Mouse (Mus musculus): Measurements from ENCODE around the gene Rassf3. TPM values are rescaled to one million over a fixed set of nuclear protein-coding genes. Genes with fewer than 3 reads are reported as not detected.
A peak's percentile ranks its signal among the peaks of the same experiment; 100 is the strongest.

The Rassf3 gene
- total RNA-seq, 2 experiments from 2014 or later = 120 to 125 TPM

GRCm38 (mm10) chr10:121435546-121436257, 40.4 kb downstream of the Rassf3 start:
- no peak for DNase-seq
- intact Hi-C loops (cut with DNase I) = no loop called here

- DNase-seq = no peak
- intact Hi-C loops (cut with DNase I) = no loop called here
Observed at GRCm38 (mm10) chr10:121434441-121435103, 41.6 kb downstream of the Rassf3 start.

- DNase-seq = peak in 1 of 2 experiments; percentile 44
- intact Hi-C loops (cut with DNase I) = no loop called here
Observed at GRCm38 (mm10) chr10:121432635-121433280, 43.4 kb downstream of the Rassf3 start.

GRCm38 (mm10) chr10:121432041-121432634, 44.0 kb downstream of the Rassf3 start:
- intact Hi-C loops (cut with DNase I) = no loop called here
- DNase-seq = peak in 1 of 2 experiments; percentile 49

- DNase-seq = no peak
- intact Hi-C loops (cut with DNase I) = no loop called here
Observed at GRCm38 (mm10) chr10:121430764-121431540, 45.2 kb downstream of the Rassf3 start.

GRCm38 (mm10) chr10:121429981-121430682, 46.0 kb downstream of the Rassf3 start:
- DNase-seq = peak; percentile 61 to 67
- intact Hi-C loops (cut with DNase I) = loop anchor here (2.0 kb wide), 1 partner anchor 45 kb away; no protein-coding TSS in a partner anchor

GRCm38 (mm10) chr10:121429581-121429980, 46.6 kb downstream of the Rassf3 start:
- intact Hi-C loops (cut with DNase I) = loop anchor here (2.0 kb wide), 1 partner anchor 45 kb away; no protein-coding TSS in a partner anchor

GRCm38 (mm10) chr10:121429089-121429488, 47.1 kb downstream of the Rassf3 start:
- intact Hi-C loops (cut with DNase I) = loop anchor here (2.0 kb wide), 1 partner anchor 46 kb away; no protein-coding TSS in a partner anchor
- peak in 1 of 2 experiments; percentile 51 for DNase-seq

More at GRCm38 (mm10) chr10:121429581-121429980, 46.6 kb downstream of the Rassf3 start:
- DNase-seq = no peak

GRCm38 (mm10) chr10:121428011-121428711, 48.0 kb downstream of the Rassf3 start:
- intact Hi-C loops (cut with DNase I) = loop anchor here (2.0 kb wide), 1 partner anchor 47 kb away; no protein-coding TSS in a partner anchor

GRCm38 (mm10) chr10:121427136-121427535, 49.0 kb downstream of the Rassf3 start:
- intact Hi-C loops (cut with DNase I) = no loop called here
- DNase-seq = peak in 1 of 2 experiments; percentile 71

More at GRCm38 (mm10) chr10:121428011-121428711, 48.0 kb downstream of the Rassf3 start:
- DNase-seq = no peak

GRCm38 (mm10) chr10:121426458-121427070, 49.6 kb downstream of the Rassf3 start:
- DNase-seq = no peak
- intact Hi-C loops (cut with DNase I) = no loop called here

GRCm38 (mm10) chr10:121425506-121426025, 50.6 kb downstream of the Rassf3 start:
- peak in 1 of 2 experiments; percentile 71 for DNase-seq
- intact Hi-C loops (cut with DNase I) = no loop called here

- DNase-seq = no peak
Observed at GRCm38 (mm10) chr10:121425079-121425478, 51.1 kb downstream of the Rassf3 start.

GRCm38 (mm10) chr10:121424455-121424854, 51.7 kb downstream of the Rassf3 start:
- no peak for DNase-seq
- intact Hi-C loops (cut with DNase I) = no loop called here

More at GRCm38 (mm10) chr10:121425079-121425478, 51.1 kb downstream of the Rassf3 start:
- intact Hi-C loops (cut with DNase I) = no loop called here

GRCm38 (mm10) chr10:121423541-121424349, 52.4 kb downstream of the Rassf3 start:
- DNase-seq = peak in 1 of 2 experiments; percentile 43
- intact Hi-C loops (cut with DNase I) = no loop called here

GRCm38 (mm10) chr10:121422294-121422693, 53.9 kb downstream of the Rassf3 start:
- DNase-seq = no peak
- intact Hi-C loops (cut with DNase I) = no loop called here
